Mouse (Mus musculus) R1 (cell line): Measurements from ENCODE around the gene Cct4.
A peak's percentile ranks its signal among the peaks of the same experiment; 100 is the strongest.

Experiments used
- DNase-seq: peaks from one replicate; pipeline ENCODE4 v3.0.0-alpha.2; 2018; ENCODE audit warnings: low read depth, low spot score

The Cct4 gene

GRCm38 (mm10) chr11:22990393-22991126 is at the start of gene Cct4:
Cct4 (plus strand) TSS chr11:22990519.
- DNase-seq: peak; percentile 91

GRCm38 (mm10) chr11:22949101-22949500 is 41.2 kb upstream of the Cct4 start:
- DNase-seq: peak; percentile 94

GRCm38 (mm10) chr11:22950131-22950530 is 40.2 kb upstream of the Cct4 start:
- DNase-seq: peak; percentile 85

- no peak for DNase-seq
Measured at GRCm38 (mm10) chr11:22952668-22953067, 37.7 kb upstream of the Cct4 start.

GRCm38 (mm10) chr11:22956346-22956745 is 34.0 kb upstream of the Cct4 start:
- DNase-seq: no peak

GRCm38 (mm10) chr11:22956830-22957229 is 33.5 kb upstream of the Cct4 start:
- peak; percentile 81 for DNase-seq

- DNase-seq: peak; percentile 42
Measured at GRCm38 (mm10) chr11:22957791-22958374, 32.4 kb upstream of the Cct4 start.

- no peak for DNase-seq
Measured at GRCm38 (mm10) chr11:22962101-22962500, 28.2 kb upstream of the Cct4 start.

GRCm38 (mm10) chr11:22964401-22964800 is 25.9 kb upstream of the Cct4 start:
- no peak for DNase-seq

GRCm38 (mm10) chr11:22965503-22965902 is 24.8 kb upstream of the Cct4 start:
- peak; percentile 67 for DNase-seq

GRCm38 (mm10) chr11:22969486-22969885 is 20.8 kb upstream of the Cct4 start:
- peak; percentile 72 for DNase-seq

GRCm38 (mm10) chr11:22970546-22970945 is 19.8 kb upstream of the Cct4 start:
- no peak for DNase-seq

- peak; percentile 97 for DNase-seq
Measured at GRCm38 (mm10) chr11:22971835-22972709, 18.2 kb upstream of the Cct4 start, which contains the start of gene Zrsr1. Zrsr1 (plus strand) TSS chr11:22972005.

GRCm38 (mm10) chr11:22972746-22973526 is 17.4 kb upstream of the Cct4 start:
- peak; percentile 92 for DNase-seq

- peak; percentile 39 for DNase-seq
Measured at GRCm38 (mm10) chr11:22973599-22973998, 16.7 kb upstream of the Cct4 start.

- DNase-seq: no peak
Measured at GRCm38 (mm10) chr11:22978215-22978614, 12.1 kb upstream of the Cct4 start.

GRCm38 (mm10) chr11:22978711-22979110 is 11.6 kb upstream of the Cct4 start:
- DNase-seq: no peak

- no peak for DNase-seq
Measured at GRCm38 (mm10) chr11:22979221-22979620, 11.1 kb upstream of the Cct4 start.

- DNase-seq: no peak
Measured at GRCm38 (mm10) chr11:22981041-22981440, 9.3 kb upstream of the Cct4 start.

GRCm38 (mm10) chr11:22981543-22981950 is 8.8 kb upstream of the Cct4 start:
- no peak for DNase-seq

GRCm38 (mm10) chr11:22981984-22982757 is 8.1 kb upstream of the Cct4 start, which contains the start of the genes Gm28048 and Commd1:
Gm28048 (minus strand) TSS chr11:22982090.
Commd1 (minus strand) TSS chr11:22982382.
- peak; percentile 95 for DNase-seq
